Mouse (Mus musculus): Measurements from ENCODE around the gene Glt6d1. TPM values are rescaled to one million over a fixed set of nuclear protein-coding genes. Genes with fewer than 3 reads are reported as not detected.

Gene Glt6d1
- total and polyA plus RNA-seq, 2 experiments from 2014 or later: not detected

DNA sequence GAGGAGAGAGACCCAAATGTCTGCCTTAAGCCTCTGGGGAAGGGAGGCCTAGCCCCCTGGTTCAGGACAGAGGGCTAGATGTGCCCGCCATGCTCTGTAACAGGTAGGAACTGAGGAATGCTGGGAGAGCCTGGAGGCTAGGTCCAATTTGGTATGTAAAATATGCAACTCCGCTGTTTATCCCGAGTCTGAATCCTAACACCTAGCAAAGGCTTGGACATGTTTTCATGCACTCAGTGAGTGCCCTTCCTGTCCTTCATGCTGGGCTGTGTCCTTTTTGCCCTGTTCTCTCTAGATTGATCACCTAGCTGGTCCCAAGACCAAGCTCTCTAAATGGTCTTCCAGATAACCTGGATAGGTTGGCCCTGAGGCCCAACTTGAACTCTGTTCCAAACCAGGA is 44.2 kb upstream of the Glt6d1 start:
- no peak overlapping the region for H3K4me2 ChIP-seq (ENCODE audit: low read depth)
- 0 out of 2 replicates have a peak, but pooled peaks cover 5% of the 10 kb centered on the region for H3K4me1 ChIP-seq (ENCODE audit: insufficient read depth)
- DNase-seq (no peak), ATAC-seq (no peak)
- no peak overlapping the region for H3K9ac ChIP-seq
- no peak for TF ChIP-seq CTCF (IDR thresholded peaks at IDR 0.05; ENCODE audit: low read depth)
- H3K36me3 ChIP-seq (ENCODE audit: insufficient read depth): no peaks in the 10 kb centered on the region
- H3K27me3 ChIP-seq (ENCODE audit: insufficient read depth, low read length): 0 out of 2 replicates have a peak, but pooled peaks cover 4% of the 10 kb centered on the region
- no peak overlapping the region for H3K27ac ChIP-seq (ENCODE audit: low read depth, low read length)
- H3K9me3 ChIP-seq (ENCODE audit: low read length): no peaks in the 10 kb centered on the region
- 93% methylated on average over 3 of the region's 3 CpGs for WGBS
- H3K4me3 ChIP-seq (ENCODE audit: low read depth, low read length): no peak overlapping the region

GRCm38 (mm10) chr2:25853998-25854397 is 38.4 kb upstream of the Glt6d1 start:
- Histone ChIP-seq H3K36me3 (ENCODE audit: insufficient read depth) (no peaks in the 10 kb centered on the region), H3K4me1 (ENCODE audit: insufficient read depth) (no peaks in the 10 kb centered on the region), H3K9ac (no peak overlapping the region), H3K27me3 (ENCODE audit: insufficient read depth, low read length) (no peaks in the 10 kb centered on the region), H3K4me2 (ENCODE audit: low read depth) (no peak overlapping the region), H3K27ac (ENCODE audit: low read depth, low read length) (no peak overlapping the region), H3K9me3 (ENCODE audit: low read length) (no peaks in the 10 kb centered on the region), H3K4me3 (ENCODE audit: low read depth, low read length) (no peak overlapping the region)
- TF ChIP-seq CTCF (IDR thresholded peaks at IDR 0.05; ENCODE audit: low read depth): no peak
- DNase-seq (no peak), ATAC-seq (no peak)
- 81% methylated on average over 5 of the region's 5 CpGs for WGBS

DNA sequence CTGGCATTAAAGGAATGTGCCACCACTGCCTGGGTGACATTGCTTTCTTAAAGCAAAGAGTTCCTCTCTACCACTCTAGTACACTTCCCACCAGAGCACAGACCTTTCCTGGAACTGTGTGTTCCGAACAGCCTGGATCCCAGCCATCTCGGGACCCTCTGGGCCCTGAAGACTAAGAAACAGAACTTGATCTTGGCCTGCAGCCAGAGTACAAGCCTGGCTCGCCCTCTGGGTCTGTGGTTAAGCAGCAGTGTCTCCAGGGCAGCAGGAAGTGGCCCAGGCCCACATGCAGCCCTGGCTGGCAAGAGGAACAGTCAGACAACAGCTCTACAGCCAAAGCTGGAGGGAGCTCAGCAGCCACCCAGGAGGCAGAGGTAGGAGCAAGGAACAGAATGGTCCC is 37.0 kb upstream of the Glt6d1 start:
- peak; percentile 80 for ATAC-seq
- no peak overlapping the region for H3K27ac ChIP-seq (ENCODE audit: low read depth, low read length)

GRCm38 (mm10) chr2:25850330-25850729 is 34.7 kb upstream of the Glt6d1 start:
- no peak overlapping the region for H3K4me3 ChIP-seq (ENCODE audit: low read depth, low read length)
- 17% methylated on average over 4 of the region's 4 CpGs for WGBS
- peak; percentile 17 for DNase-seq
- H3K4me1 ChIP-seq (ENCODE audit: insufficient read depth): no peaks in the 10 kb centered on the region
- H3K9ac ChIP-seq: no peak overlapping the region
- no peaks in the 10 kb centered on the region for H3K27me3 ChIP-seq (ENCODE audit: insufficient read depth, low read length)
- no peaks in the 10 kb centered on the region for H3K9me3 ChIP-seq (ENCODE audit: low read length)
- TF ChIP-seq CTCF (IDR thresholded peaks at IDR 0.05; ENCODE audit: low read depth): peak; percentile 66
- no peak for ATAC-seq
- H3K27ac ChIP-seq (ENCODE audit: low read depth, low read length): no peak overlapping the region
- H3K4me2 ChIP-seq (ENCODE audit: low read depth): no peak overlapping the region
- H3K36me3 ChIP-seq (ENCODE audit: insufficient read depth): no peaks in the 10 kb centered on the region

More for the DNA sequence above, 37.0 kb upstream of the Glt6d1 start:
- WGBS: 33% methylated on average over 3 of the region's 3 CpGs
- Histone ChIP-seq H3K4me3 (ENCODE audit: low read depth, low read length) (no peak overlapping the region), H3K9ac (no peak overlapping the region), H3K9me3 (ENCODE audit: low read length) (no peaks in the 10 kb centered on the region), H3K27me3 (ENCODE audit: insufficient read depth, low read length) (no peaks in the 10 kb centered on the region), H3K36me3 (ENCODE audit: insufficient read depth) (no peaks in the 10 kb centered on the region), H3K4me2 (ENCODE audit: low read depth) (no peak overlapping the region), H3K4me1 (ENCODE audit: insufficient read depth) (no peaks in the 10 kb centered on the region)
- peak; percentile 30 for DNase-seq
- no peak for TF ChIP-seq CTCF (IDR thresholded peaks at IDR 0.05; ENCODE audit: low read depth)

DNA sequence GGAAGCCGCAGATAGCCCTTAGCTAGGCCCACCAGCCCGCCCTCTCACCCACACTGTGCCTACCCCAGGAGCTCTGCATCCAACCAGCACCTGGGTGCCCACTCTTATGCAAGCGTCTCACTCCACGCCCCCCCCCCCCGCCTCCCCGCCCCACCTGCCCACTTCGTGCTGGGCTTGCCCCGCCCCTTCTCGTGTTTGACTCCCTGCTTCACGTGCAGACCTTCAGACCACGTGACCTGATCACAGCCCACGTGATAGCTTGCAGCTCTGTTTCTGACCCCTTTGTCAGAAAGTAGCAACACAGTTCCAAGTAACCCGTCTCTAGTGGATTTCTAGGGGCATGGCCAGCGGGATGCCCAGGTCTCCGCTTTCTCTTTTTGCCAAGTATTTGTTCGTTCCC is 31.6 kb upstream of the Glt6d1 start, which contains the start of gene Sohlh1:
Gene Sohlh1, minus strand, starts transcription at position 23 of the 400 bp plus-strand sequence.
- no peak for TF ChIP-seq CTCF (IDR thresholded peaks at IDR 0.05; ENCODE audit: low read depth)
- Histone ChIP-seq H3K9ac (no peak within 1 kb of the TSS), H3K27me3 (ENCODE audit: insufficient read depth, low read length) (no peaks in the 10 kb centered on the region), H3K36me3 (ENCODE audit: insufficient read depth) (no peaks in the 10 kb centered on the region), H3K4me3 (ENCODE audit: low read depth, low read length) (no peak within 1 kb of the TSS), H3K9me3 (ENCODE audit: low read length) (no peaks in the 10 kb centered on the region), H3K27ac (ENCODE audit: low read depth, low read length) (no peak within 1 kb of the TSS), H3K4me2 (ENCODE audit: low read depth) (no peak within 1 kb of the TSS), H3K4me1 (ENCODE audit: insufficient read depth) (no peaks in the 10 kb centered on the region)
- no peak for ATAC-seq
- 90% methylated on average over 16 of the region's 16 CpGs for WGBS
- no peak for DNase-seq

- Histone ChIP-seq H3K9me3 (ENCODE audit: low read length) (no peaks in the 10 kb centered on the region), H3K4me1 (ENCODE audit: insufficient read depth) (no peaks in the 10 kb centered on the region), H3K27ac (ENCODE audit: low read depth, low read length) (no peak overlapping the region), H3K4me3 (ENCODE audit: low read depth, low read length) (no peak overlapping the region), H3K4me2 (ENCODE audit: low read depth) (no peak overlapping the region), H3K36me3 (ENCODE audit: insufficient read depth) (no peaks in the 10 kb centered on the region), H3K9ac (no peak overlapping the region), H3K27me3 (ENCODE audit: insufficient read depth, low read length) (no peaks in the 10 kb centered on the region)
- 60% methylated on average over 8 of the region's 8 CpGs for WGBS
- ATAC-seq: no peak
- no peak for TF ChIP-seq CTCF (IDR thresholded peaks at IDR 0.05; ENCODE audit: low read depth)
- no peak for DNase-seq
Measured at GRCm38 (mm10) chr2:25846516-25846915, 30.9 kb upstream of the Glt6d1 start.

DNA sequence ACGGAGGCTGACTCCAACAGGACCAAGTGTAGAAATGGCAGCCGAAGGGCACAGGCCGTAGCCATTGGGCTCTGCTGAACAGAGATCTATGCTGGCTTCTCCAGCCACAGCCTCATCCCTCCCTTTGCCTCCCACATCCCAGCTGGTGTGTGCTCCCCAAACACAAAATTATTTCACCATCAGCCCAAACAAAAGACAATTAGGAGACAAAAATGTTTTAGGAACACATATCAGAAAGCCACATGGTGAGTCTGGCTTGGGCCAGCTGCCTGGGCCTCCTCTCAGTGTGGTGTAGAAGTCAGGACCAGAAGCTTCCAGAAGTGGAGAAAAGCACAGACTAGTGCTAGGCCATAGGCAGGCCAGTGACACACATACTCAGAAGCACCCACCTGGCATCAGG is 28.4 kb upstream of the Glt6d1 start:
- Histone ChIP-seq H3K36me3 (ENCODE audit: insufficient read depth) (no peaks in the 10 kb centered on the region), H3K4me2 (ENCODE audit: low read depth) (no peak overlapping the region), H3K27me3 (ENCODE audit: insufficient read depth, low read length) (no peaks in the 10 kb centered on the region), H3K27ac (ENCODE audit: low read depth, low read length) (no peak overlapping the region), H3K4me3 (ENCODE audit: low read depth, low read length) (no peak overlapping the region), H3K9me3 (ENCODE audit: low read length) (no peaks in the 10 kb centered on the region), H3K4me1 (ENCODE audit: insufficient read depth) (no peaks in the 10 kb centered on the region), H3K9ac (no peak overlapping the region)
- WGBS: 90% methylated on average over 3 of the region's 3 CpGs
- DNase-seq: no peak
- no peak for TF ChIP-seq CTCF (IDR thresholded peaks at IDR 0.05; ENCODE audit: low read depth)
- ATAC-seq: no peak

All from forebrain, postnatal 0 days (tissue).